Mouse (Mus musculus) limb, embryonic 15.5 days (tissue): ENCODE results near the gene Naalad2. TPM values are rescaled to one million over a fixed set of nuclear protein-coding genes. Genes with fewer than 3 reads are reported as not detected.
"Not testable (repeated sequence)": the region's sequence is repeated elsewhere in the genome, so short reads cannot be mapped to it uniquely, and the experiment has no call there.

Source experiments
- ATAC-seq: fragments of 200-750 bp; cut with Nextera tagmentation; 2 replicates; pipeline ENCODE4 v1.8.0; 2017; ENCODE audit warnings: low read depth, moderate TSS enrichment; ENCODE audit not compliant: insufficient number of reproducible peaks, low FRiP score, low TSS enrichment
- H3K27ac ChIP-seq: fragments of 300-500 bp; sonication (generic); 2 replicates; pipeline ENCODE4 v1.5.1; 2015; ENCODE audit warnings: moderate library complexity, mild to moderate bottlenecking, inconsistent platforms
- H3K27me3 ChIP-seq: fragments of 300-500 bp; sonication (generic); 2 replicates; pipeline ENCODE4 v1.6.1; 2015; ENCODE audit warnings: inconsistent platforms
- H3K36me3 ChIP-seq: fragments of 300-500 bp; sonication (generic); 2 replicates; pipeline ENCODE4 v1.6.1; 2015; ENCODE audit warnings: inconsistent platforms
- H3K4me1 ChIP-seq: fragments of 300-500 bp; sonication (generic); 2 replicates; pipeline ENCODE4 v1.6.1; 2015; ENCODE audit warnings: inconsistent platforms
- H3K4me2 ChIP-seq: fragments of 300-500 bp; sonication (generic); 2 replicates; pipeline ENCODE4 v1.6.1; 2015; ENCODE audit warnings: mild to moderate bottlenecking, inconsistent platforms
- H3K4me3 ChIP-seq: fragments of 300-500 bp; sonication (generic); 2 replicates; pipeline ENCODE4 v1.5.1; 2015; ENCODE audit warnings: mild to moderate bottlenecking, inconsistent platforms
- H3K9ac ChIP-seq: fragments of 300-500 bp; sonication (generic); 2 replicates; pipeline ENCODE4 v1.6.1; 2015; ENCODE audit warnings: inconsistent platforms
- H3K9me3 ChIP-seq: fragments of 300-500 bp; sonication (generic); 2 replicates; pipeline ENCODE4 v1.6.1; 2016; ENCODE audit warnings: inconsistent platforms
- WGBS: fragments of 180-500 bp; shearing (Covaris S2); methylation state at CpG from one replicate; pipeline ENCODE4 v1.1.7; 2015; 5-methylcytosine and 5-hydroxymethylcytosine counted together
- polyA plus RNA-seq: library from polyadenylated mRNA; unstranded; fragments of >200 nt; fragmentation: Nextera tagmentation; extraction: Ambion mirVana; gene quantifications from 2 replicates; pipeline ENCODE4 v1.2.1, GENCODE M21; 2015

The Naalad2 gene
- 3.1 and 3.7 TPM in 2 replicates for polyA plus RNA-seq

DNA sequence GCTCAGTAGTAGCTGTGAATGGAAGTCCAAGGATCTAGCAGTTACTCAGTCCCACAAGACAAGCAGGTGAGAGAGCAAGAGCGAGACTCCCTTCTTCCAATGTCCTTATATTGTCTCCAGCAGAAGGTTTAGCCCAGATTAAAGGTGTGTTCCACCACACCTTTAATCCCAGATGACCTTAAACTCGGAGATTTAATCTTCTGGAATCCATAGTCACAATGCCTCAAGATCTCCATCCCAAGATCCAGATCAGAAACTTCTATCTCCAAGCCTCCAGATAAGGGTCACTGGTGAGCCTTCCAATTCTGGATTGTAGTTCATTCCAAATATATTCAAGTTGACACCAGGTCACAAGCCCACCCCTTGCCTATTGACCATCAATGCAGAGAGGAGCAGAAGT is at the start of gene Naalad2:
Gene Naalad2, minus strand, starts transcription at position 101 of the 400 bp plus-strand sequence.
- H3K27me3 ChIP-seq, H3K9ac ChIP-seq, H3K4me3 ChIP-seq, H3K27ac ChIP-seq, H3K36me3 ChIP-seq, ATAC-seq, H3K4me2 ChIP-seq, H3K9me3 ChIP-seq, H3K4me1 ChIP-seq: not testable (repeated sequence)
- WGBS = 75% methylated on average over 2 of the region's 2 CpGs

GRCm38 (mm10) chr9:18431687-18432086 is 28.9 kb upstream of the Naalad2 start:
- no peaks in the 10 kb centered on the region for H3K4me1 ChIP-seq
- no peaks in the 10 kb centered on the region for H3K36me3 ChIP-seq
- 67% methylated on average over 10 of the region's 10 CpGs for WGBS
- no peak overlapping the region for H3K4me3 ChIP-seq
- H3K4me2 ChIP-seq = no peak overlapping the region
- H3K9ac ChIP-seq = no peak overlapping the region
- no peaks in the 10 kb centered on the region for H3K9me3 ChIP-seq
- no peaks in the 10 kb centered on the region for H3K27me3 ChIP-seq
- no peak for ATAC-seq
- H3K27ac ChIP-seq = no peak overlapping the region

GRCm38 (mm10) chr9:18430354-18430753 is 27.6 kb upstream of the Naalad2 start, which contains the start of gene Mbd3l2:
Mbd3l2 (plus strand) TSS chr9:18430654.
- H3K36me3 ChIP-seq = no peaks in the 10 kb centered on the region
- H3K4me2 ChIP-seq = no peak within 1 kb of the TSS
- no peaks in the 10 kb centered on the region for H3K4me1 ChIP-seq
- H3K9ac ChIP-seq = no peak within 1 kb of the TSS
- H3K27me3 ChIP-seq = no peaks in the 10 kb centered on the region
- no peak for ATAC-seq
- no peak within 1 kb of the TSS for H3K4me3 ChIP-seq
- no peak within 1 kb of the TSS for H3K27ac ChIP-seq
- no peaks in the 10 kb centered on the region for H3K9me3 ChIP-seq

DNA sequence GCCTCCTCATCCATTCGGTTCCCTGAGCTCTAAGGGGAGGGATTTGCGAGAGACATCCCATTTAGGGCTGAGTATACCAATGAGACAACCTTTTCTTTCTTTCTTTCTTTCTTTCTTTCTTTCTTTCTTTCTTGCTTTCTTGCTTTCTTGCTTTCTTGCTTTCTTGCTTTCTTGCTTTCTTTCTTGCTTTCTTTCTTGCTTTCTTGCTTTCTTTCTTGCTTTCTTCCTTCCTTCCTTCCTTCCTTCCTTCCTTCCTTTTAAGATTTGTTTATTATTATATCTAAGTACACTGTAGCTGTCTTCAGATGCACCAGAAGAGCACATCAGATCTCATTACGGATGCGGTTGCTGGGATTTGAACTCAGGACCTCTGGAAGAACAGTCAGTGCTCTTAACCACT is 9.6 kb upstream of the Naalad2 start:
- H3K36me3 ChIP-seq, H3K27me3 ChIP-seq, H3K4me2 ChIP-seq, H3K4me3 ChIP-seq, H3K27ac ChIP-seq, H3K4me1 ChIP-seq, H3K9me3 ChIP-seq, ATAC-seq, H3K9ac ChIP-seq: not testable (repeated sequence)
- 85% methylated on average over 4 of the region's 4 CpGs for WGBS

DNA sequence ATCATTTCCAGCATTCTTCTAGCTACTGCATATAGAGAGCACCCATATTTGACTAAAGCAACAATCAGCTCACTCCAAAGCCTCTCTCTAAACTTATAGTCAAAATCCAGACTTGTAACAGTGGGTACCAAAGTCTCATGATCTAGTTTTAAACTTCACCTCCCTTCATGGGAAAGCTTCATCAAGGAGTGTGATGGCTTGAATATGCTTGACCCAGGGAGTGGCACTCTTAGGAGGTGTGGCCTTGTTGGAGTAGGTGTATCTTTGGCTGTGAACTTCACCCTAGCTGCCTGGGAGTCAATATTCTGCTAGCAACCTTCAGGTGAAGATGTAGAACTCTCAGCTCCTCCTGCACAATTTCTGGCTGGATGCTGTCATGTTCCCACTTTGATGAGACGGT is 1.3 kb upstream of the Naalad2 start, which contains the start of gene Ubtfl1:
Gene Ubtfl1, plus strand, starts transcription at position 301 of the 400 bp plus-strand sequence.
- Histone ChIP-seq H3K36me3 (no peaks in the 10 kb centered on the region), H3K4me1 (no peaks in the 10 kb centered on the region), H3K27me3 (no peaks in the 10 kb centered on the region), H3K9me3 (no peaks in the 10 kb centered on the region), H3K4me3 (no peak within 1 kb of the TSS), H3K4me2 (no peak within 1 kb of the TSS), H3K27ac (no peak within 1 kb of the TSS), H3K9ac (no peak within 1 kb of the TSS)
- WGBS = 69% methylated on average over 1 of the region's 1 CpGs
- ATAC-seq = no peak

GRCm38 (mm10) chr9:18399629-18400028 is 3.2 kb downstream of the Naalad2 start:
- no peaks in the 10 kb centered on the region for H3K4me1 ChIP-seq
- H3K4me3 ChIP-seq = no peak overlapping the region
- H3K9ac ChIP-seq = no peak overlapping the region
- no peak overlapping the region for H3K27ac ChIP-seq
- no peak overlapping the region for H3K4me2 ChIP-seq
- H3K36me3 ChIP-seq = no peaks in the 10 kb centered on the region
- ATAC-seq = no peak
- 87% methylated on average over 1 of the region's 1 CpGs for WGBS
- H3K9me3 ChIP-seq = no peaks in the 10 kb centered on the region
- no peaks in the 10 kb centered on the region for H3K27me3 ChIP-seq

- Histone ChIP-seq H3K4me3 (no peak overlapping the region), H3K27ac (no peak overlapping the region), H3K27me3 (no peaks in the 10 kb centered on the region), H3K9ac (no peak overlapping the region), H3K36me3 (no peaks in the 10 kb centered on the region), H3K4me2 (no peak overlapping the region), H3K4me1 (no peaks in the 10 kb centered on the region), H3K9me3 (no peaks in the 10 kb centered on the region)
- WGBS = 25% methylated on average over 6 of the region's 6 CpGs
- ATAC-seq = no peak
Observed at GRCm38 (mm10) chr9:18385782-18386181, 17.0 kb downstream of the Naalad2 start.

- not testable (repeated sequence) for H3K4me3 ChIP-seq, ATAC-seq, H3K36me3 ChIP-seq, H3K4me1 ChIP-seq, H3K9ac ChIP-seq, H3K9me3 ChIP-seq, H3K4me2 ChIP-seq, H3K27ac ChIP-seq, H3K27me3 ChIP-seq
- 74% methylated on average over 1 of the region's 1 CpGs for WGBS
Observed at GRCm38 (mm10) chr9:18373026-18373425, 29.8 kb downstream of the Naalad2 start.

- Histone ChIP-seq H3K36me3 (peaks cover 7% of the 10 kb centered on the region; the same call in 1 of the 2 replicates), H3K4me1 (no peaks in the 10 kb centered on the region), H3K27me3 (no peaks in the 10 kb centered on the region), H3K27ac (no peak overlapping the region), H3K4me2 (no peak overlapping the region), H3K4me3 (no peak overlapping the region), H3K9me3 (no peaks in the 10 kb centered on the region), H3K9ac (no peak overlapping the region)
- ATAC-seq = no peak
- WGBS = 88% methylated on average over 3 of the region's 3 CpGs
Observed at GRCm38 (mm10) chr9:18319990-18320389, 82.8 kb downstream of the Naalad2 start.

GRCm38 (mm10) chr9:18298301-18298700 is 104.5 kb downstream of the Naalad2 start:
- ATAC-seq = no peak
- WGBS = 77% methylated on average over 6 of the region's 6 CpGs

GRCm38 (mm10) chr9:18293026-18293781 is 109.6 kb downstream of the Naalad2 start:
- H3K4me3 ChIP-seq = peak overlapping the region; percentile 91

More at GRCm38 (mm10) chr9:18298301-18298700, 104.5 kb downstream of the Naalad2 start:
- H3K4me3 ChIP-seq = no peak overlapping the region
- no peak overlapping the region for H3K4me2 ChIP-seq
- H3K9me3 ChIP-seq = no peaks in the 10 kb centered on the region
- H3K9ac ChIP-seq = no peak overlapping the region
- H3K4me1 ChIP-seq = peaks cover 5% of the 10 kb centered on the region
- H3K27ac ChIP-seq = no peak overlapping the region
- no peaks in the 10 kb centered on the region for H3K27me3 ChIP-seq
- peaks cover 40% of the 10 kb centered on the region for H3K36me3 ChIP-seq

GRCm38 (mm10) chr9:18292443-18292922 is 110.3 kb downstream of the Naalad2 start:
- Histone ChIP-seq H3K27ac (peak overlapping the region; percentile 91), H3K4me2 (peak overlapping the region; percentile 59), H3K9ac (peak overlapping the region; percentile 82), H3K4me3 (peak overlapping the region; percentile 91), H3K27me3 (no peaks in the 10 kb centered on the region), H3K36me3 (peaks cover 3% of the 10 kb centered on the region; the same call in 1 of the 2 replicates), H3K9me3 (no peaks in the 10 kb centered on the region), H3K4me1 (peaks cover 7% of the 10 kb centered on the region)
- ATAC-seq = 0 out of 2 replicates have a peak, but pooled peaks have one; percentile 43
- WGBS = under 1% methylated on average over 24 of the region's 24 CpGs

More at GRCm38 (mm10) chr9:18293026-18293781, 109.6 kb downstream of the Naalad2 start:
- Histone ChIP-seq H3K4me2 (peak overlapping the region; percentile 59), H3K27ac (peak overlapping the region; percentile 91; the same call in 1 of the 2 replicates), H3K27me3 (no peaks in the 10 kb centered on the region), H3K9me3 (no peaks in the 10 kb centered on the region), H3K36me3 (peaks cover 3% of the 10 kb centered on the region; the same call in 1 of the 2 replicates), H3K9ac (peak overlapping the region; percentile 82), H3K4me1 (peaks cover 7% of the 10 kb centered on the region)
- ATAC-seq = no peak
- 36% methylated on average over 6 of the region's 6 CpGs for WGBS
